Mouse (Mus musculus): Measurements from ENCODE around the gene Gramd1b. TPM values are rescaled to one million over a fixed set of nuclear protein-coding genes. Genes with fewer than 3 reads are reported as not detected.
"Not testable (repeated sequence)": the region's sequence is repeated elsewhere in the genome, so short reads cannot be mapped to it uniquely, and the experiment has no call there.

Gene Gramd1b
- polyA plus RNA-seq, 1 experiment from 2014 or later, result 4.9 TPM

- ATAC-seq, result not testable (repeated sequence)
- 70% methylated on average over 7 of the region's 7 CpGs for WGBS
Observed at GRCm38 (mm10) chr9:40482351-40483084, 48.7 kb downstream of the Gramd1b start.

GRCm38 (mm10) chr9:40481271-40481670 lies 49.9 kb downstream of the Gramd1b start:
- H3K4me2 ChIP-seq (ENCODE audit: low read depth, low read length), result no peak overlapping the region
- H3K4me3 ChIP-seq (ENCODE audit: low read length), result no peak overlapping the region
- H3K36me3 ChIP-seq (ENCODE audit: control insufficient read depth, insufficient read depth, low read length), result no peaks in the 10 kb centered on the region
- no peaks in the 10 kb centered on the region for H3K9me3 ChIP-seq (ENCODE audit: control insufficient read depth, low read length)
- no peaks in the 10 kb centered on the region for H3K27me3 ChIP-seq (replicated peaks; ENCODE audit: control insufficient read depth, insufficient read depth, low read length)
- no peak for ATAC-seq
- H3K4me1 ChIP-seq (ENCODE audit: control insufficient read depth, insufficient read depth, low read length), result no peaks in the 10 kb centered on the region
- WGBS, result 70% methylated on average over 3 of the region's 3 CpGs
- no peak overlapping the region for H3K9ac ChIP-seq (ENCODE audit: low read depth, low read length)
- no peak overlapping the region for H3K27ac ChIP-seq (ENCODE audit: low read length)

More at GRCm38 (mm10) chr9:40482351-40483084, 48.7 kb downstream of the Gramd1b start:
- not testable (repeated sequence) for H3K9ac ChIP-seq (ENCODE audit: low read depth, low read length); H3K36me3 ChIP-seq (ENCODE audit: control insufficient read depth, insufficient read depth, low read length); H3K4me3 ChIP-seq (ENCODE audit: low read length); H3K27me3 ChIP-seq (replicated peaks; ENCODE audit: control insufficient read depth, insufficient read depth, low read length); H3K4me2 ChIP-seq (ENCODE audit: low read depth, low read length); H3K27ac ChIP-seq (ENCODE audit: low read length); H3K4me1 ChIP-seq (ENCODE audit: control insufficient read depth, insufficient read depth, low read length); H3K9me3 ChIP-seq (ENCODE audit: control insufficient read depth, low read length)

GRCm38 (mm10) chr9:40479333-40479732 lies 51.9 kb downstream of the Gramd1b start:
- 38% methylated on average over 4 of the region's 4 CpGs for WGBS
- Histone ChIP-seq H3K36me3 (ENCODE audit: control insufficient read depth, insufficient read depth, low read length) (no peaks in the 10 kb centered on the region), H3K9ac (ENCODE audit: low read depth, low read length) (no peak overlapping the region), H3K4me1 (ENCODE audit: control insufficient read depth, insufficient read depth, low read length) (no peaks in the 10 kb centered on the region), H3K27ac (ENCODE audit: low read length) (no peak overlapping the region), H3K4me3 (ENCODE audit: low read length) (no peak overlapping the region), H3K9me3 (ENCODE audit: control insufficient read depth, low read length) (no peaks in the 10 kb centered on the region), H3K4me2 (ENCODE audit: low read depth, low read length) (no peak overlapping the region), H3K27me3 (replicated peaks; ENCODE audit: control insufficient read depth, insufficient read depth, low read length) (no peaks in the 10 kb centered on the region)
- ATAC-seq, result peak; percentile 77; the same call in 1 of the 2 replicates

GRCm38 (mm10) chr9:40478146-40478900 lies 52.9 kb downstream of the Gramd1b start:
- 80% methylated on average over 9 of the region's 9 CpGs for WGBS

GRCm38 (mm10) chr9:40477611-40478010 lies 53.6 kb downstream of the Gramd1b start:
- Histone ChIP-seq H3K4me3 (ENCODE audit: low read length) (no peak overlapping the region), H3K9ac (ENCODE audit: low read depth, low read length) (no peak overlapping the region), H3K27me3 (replicated peaks; ENCODE audit: control insufficient read depth, insufficient read depth, low read length) (no peaks in the 10 kb centered on the region), H3K27ac (ENCODE audit: low read length) (no peak overlapping the region), H3K9me3 (ENCODE audit: control insufficient read depth, low read length) (no peaks in the 10 kb centered on the region), H3K36me3 (ENCODE audit: control insufficient read depth, insufficient read depth, low read length) (no peaks in the 10 kb centered on the region), H3K4me1 (ENCODE audit: control insufficient read depth, insufficient read depth, low read length) (no peaks in the 10 kb centered on the region), H3K4me2 (ENCODE audit: low read depth, low read length) (no peak overlapping the region)
- 83% methylated on average over 2 of the region's 2 CpGs for WGBS
- no peak for ATAC-seq

More at GRCm38 (mm10) chr9:40478146-40478900, 52.9 kb downstream of the Gramd1b start:
- H3K4me2 ChIP-seq (ENCODE audit: low read depth, low read length), result no peak overlapping the region
- no peaks in the 10 kb centered on the region for H3K27me3 ChIP-seq (replicated peaks; ENCODE audit: control insufficient read depth, insufficient read depth, low read length)
- no peak overlapping the region for H3K4me3 ChIP-seq (ENCODE audit: low read length)
- no peak for ATAC-seq
- H3K27ac ChIP-seq (ENCODE audit: low read length), result no peak overlapping the region
- H3K9ac ChIP-seq (ENCODE audit: low read depth, low read length), result no peak overlapping the region
- H3K9me3 ChIP-seq (ENCODE audit: control insufficient read depth, low read length), result no peaks in the 10 kb centered on the region
- H3K36me3 ChIP-seq (ENCODE audit: control insufficient read depth, insufficient read depth, low read length), result no peaks in the 10 kb centered on the region
- no peaks in the 10 kb centered on the region for H3K4me1 ChIP-seq (ENCODE audit: control insufficient read depth, insufficient read depth, low read length)

- 89% methylated on average over 11 of the region's 11 CpGs for WGBS
- no peaks in the 10 kb centered on the region for H3K27me3 ChIP-seq (replicated peaks; ENCODE audit: control insufficient read depth, insufficient read depth, low read length)
- no peak overlapping the region for H3K4me2 ChIP-seq (ENCODE audit: low read depth, low read length)
- no peak overlapping the region for H3K9ac ChIP-seq (ENCODE audit: low read depth, low read length)
- no peaks in the 10 kb centered on the region for H3K9me3 ChIP-seq (ENCODE audit: control insufficient read depth, low read length)
- no peak overlapping the region for H3K4me3 ChIP-seq (ENCODE audit: low read length)
- no peaks in the 10 kb centered on the region for H3K4me1 ChIP-seq (ENCODE audit: control insufficient read depth, insufficient read depth, low read length)
- no peak for ATAC-seq
- H3K27ac ChIP-seq (ENCODE audit: low read length), result no peak overlapping the region
- no peaks in the 10 kb centered on the region for H3K36me3 ChIP-seq (ENCODE audit: control insufficient read depth, insufficient read depth, low read length)
Observed at GRCm38 (mm10) chr9:40476098-40476497, 55.1 kb downstream of the Gramd1b start.

- 89% methylated on average over 9 of the region's 9 CpGs for WGBS
- H3K27ac ChIP-seq (ENCODE audit: low read length), result no peak overlapping the region
- H3K4me3 ChIP-seq (ENCODE audit: low read length), result no peak overlapping the region
- H3K9ac ChIP-seq (ENCODE audit: low read depth, low read length), result no peak overlapping the region
- no peak overlapping the region for H3K4me2 ChIP-seq (ENCODE audit: low read depth, low read length)
- no peaks in the 10 kb centered on the region for H3K4me1 ChIP-seq (ENCODE audit: control insufficient read depth, insufficient read depth, low read length)
- no peak for ATAC-seq
- no peaks in the 10 kb centered on the region for H3K9me3 ChIP-seq (ENCODE audit: control insufficient read depth, low read length)
- no peaks in the 10 kb centered on the region for H3K27me3 ChIP-seq (replicated peaks; ENCODE audit: control insufficient read depth, insufficient read depth, low read length)
- no peaks in the 10 kb centered on the region for H3K36me3 ChIP-seq (ENCODE audit: control insufficient read depth, insufficient read depth, low read length)
Observed at GRCm38 (mm10) chr9:40472961-40473510, 58.1 kb downstream of the Gramd1b start.

GRCm38 (mm10) chr9:40469403-40470137 lies 61.6 kb downstream of the Gramd1b start:
- Histone ChIP-seq H3K36me3 (ENCODE audit: control insufficient read depth, insufficient read depth, low read length) (no peaks in the 10 kb centered on the region), H3K27me3 (replicated peaks; ENCODE audit: control insufficient read depth, insufficient read depth, low read length) (no peaks in the 10 kb centered on the region), H3K27ac (ENCODE audit: low read length) (no peak overlapping the region), H3K4me3 (ENCODE audit: low read length) (no peak overlapping the region), H3K4me2 (ENCODE audit: low read depth, low read length) (no peak overlapping the region), H3K9me3 (ENCODE audit: control insufficient read depth, low read length) (no peaks in the 10 kb centered on the region), H3K4me1 (ENCODE audit: control insufficient read depth, insufficient read depth, low read length) (peaks cover 11% of the 10 kb centered on the region), H3K9ac (ENCODE audit: low read depth, low read length) (no peak overlapping the region)
- 69% methylated on average over 15 of the region's 15 CpGs for WGBS
- no peak for ATAC-seq

- H3K27me3 ChIP-seq (replicated peaks; ENCODE audit: control insufficient read depth, insufficient read depth, low read length), result no peaks in the 10 kb centered on the region
- H3K9ac ChIP-seq (ENCODE audit: low read depth, low read length), result no peak overlapping the region
- H3K27ac ChIP-seq (ENCODE audit: low read length), result peak overlapping the region; percentile 79
- peaks cover 11% of the 10 kb centered on the region for H3K4me1 ChIP-seq (ENCODE audit: control insufficient read depth, insufficient read depth, low read length)
- 36% methylated on average over 7 of the region's 7 CpGs for WGBS
- H3K4me3 ChIP-seq (ENCODE audit: low read length), result no peak overlapping the region
- H3K4me2 ChIP-seq (ENCODE audit: low read depth, low read length), result 0 out of 2 replicates have a peak overlapping the region, but pooled peaks have one; percentile 9
- ATAC-seq, result peak; percentile 86
- H3K9me3 ChIP-seq (ENCODE audit: control insufficient read depth, low read length), result no peaks in the 10 kb centered on the region
- H3K36me3 ChIP-seq (ENCODE audit: control insufficient read depth, insufficient read depth, low read length), result no peaks in the 10 kb centered on the region
Observed at GRCm38 (mm10) chr9:40466782-40467181, 64.4 kb downstream of the Gramd1b start.
